Mouse (Mus musculus) CH12.LX (cell line): ENCODE measurements around the gene Celsr2.

Source experiments
- MAFK ChIP-seq: IDR thresholded peaks from 2 replicates; pipeline ENCODE4 v1.6.1; 2011; ENCODE audit warnings: low read length, improper control_type of control experiment; ENCODE audit not compliant: insufficient replicate concordance
- MAZ ChIP-seq: IDR thresholded peaks from 2 replicates; pipeline ENCODE4 v1.6.1; 2012; ENCODE audit warnings: low read depth, mild to moderate bottlenecking, inconsistent platforms, low read length, improper control_type of control experiment, moderate library complexity
- POLR2A ChIP-seq: IDR thresholded peaks from 2 replicates; pipeline ENCODE4 v1.6.1; 2011; ENCODE audit warnings: low read depth, mild to moderate bottlenecking, improper control_type of control experiment, low read length
- USF2 ChIP-seq: conservative IDR thresholded peaks from 2 replicates; pipeline ENCODE4 v1.6.1; 2011; ENCODE audit warnings: low read depth, low read length, improper control_type of control experiment

DNA sequence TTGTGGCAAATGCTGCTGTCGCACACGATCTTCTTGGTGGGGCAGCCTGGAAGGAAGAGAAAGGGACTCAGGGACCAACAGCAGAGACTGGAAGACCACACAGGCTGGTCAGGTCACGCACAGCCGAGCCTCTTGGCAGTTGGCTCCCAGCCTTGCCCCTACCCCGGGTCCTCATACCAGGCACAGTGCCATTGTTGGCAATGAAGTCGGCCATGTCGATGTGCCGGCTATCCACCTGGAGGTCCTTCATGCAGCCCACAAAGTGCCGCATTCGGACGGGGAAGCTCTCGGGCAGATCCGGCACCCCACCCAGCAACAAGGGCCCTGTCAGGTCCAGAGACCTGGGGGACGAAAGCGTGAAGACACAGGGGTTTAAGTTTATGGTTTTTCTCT, 12.8 kb downstream of the Celsr2 start:
- TF ChIP-seq POLR2A (no peak), MAFK (no peak), USF2 (no peak), MAZ (no peak)
